Mouse (Mus musculus) embryo, embryonic 11 days (tissue): Measurements from ENCODE around the gene Arfgef3.
"Not testable (repeated sequence)": the region's sequence is repeated elsewhere in the genome, so short reads cannot be mapped to it uniquely, and the experiment has no call there.

Experiments used
- DNase-seq: peaks from one replicate; pipeline ENCODE4 v3.0.0-alpha.2; 2015

Arfgef3 gene

GRCm38 (mm10) chr10:18680661-18681384 lies 62.9 kb downstream of the Arfgef3 start:
- DNase-seq, result no peak

GRCm38 (mm10) chr10:18678836-18679235 lies 64.9 kb downstream of the Arfgef3 start:
- DNase-seq, result no peak

- no peak for DNase-seq
Observed at GRCm38 (mm10) chr10:18664794-18665193, 79.0 kb downstream of the Arfgef3 start.

GRCm38 (mm10) chr10:18664016-18664415 lies 79.7 kb downstream of the Arfgef3 start:
- DNase-seq, result no peak

GRCm38 (mm10) chr10:18661606-18662220 lies 82.0 kb downstream of the Arfgef3 start:
- DNase-seq, result no peak

- no peak for DNase-seq
Observed at GRCm38 (mm10) chr10:18660998-18661397, 82.8 kb downstream of the Arfgef3 start.

- no peak for DNase-seq
Observed at GRCm38 (mm10) chr10:18657588-18657987, 86.2 kb downstream of the Arfgef3 start.

- no peak for DNase-seq
Observed at GRCm38 (mm10) chr10:18647069-18647468, 96.7 kb downstream of the Arfgef3 start.

GRCm38 (mm10) chr10:18646035-18646434 lies 97.7 kb downstream of the Arfgef3 start:
- no peak for DNase-seq

GRCm38 (mm10) chr10:18644346-18644745 lies 99.4 kb downstream of the Arfgef3 start:
- DNase-seq, result no peak

GRCm38 (mm10) chr10:18643506-18643905 lies 100.2 kb downstream of the Arfgef3 start:
- DNase-seq, result no peak

- DNase-seq, result no peak
Observed at GRCm38 (mm10) chr10:18642854-18643253, 100.9 kb downstream of the Arfgef3 start.

GRCm38 (mm10) chr10:18640596-18640995 lies 103.2 kb downstream of the Arfgef3 start:
- no peak for DNase-seq

GRCm38 (mm10) chr10:18635450-18635849 lies 108.3 kb downstream of the Arfgef3 start:
- no peak for DNase-seq

GRCm38 (mm10) chr10:18634405-18634985 lies 109.3 kb downstream of the Arfgef3 start:
- no peak for DNase-seq

GRCm38 (mm10) chr10:18630498-18630897 lies 113.3 kb downstream of the Arfgef3 start:
- no peak for DNase-seq

- no peak for DNase-seq
Observed at GRCm38 (mm10) chr10:18627530-18627929, 116.2 kb downstream of the Arfgef3 start.

GRCm38 (mm10) chr10:18612796-18613195 lies 131.0 kb downstream of the Arfgef3 start:
- no peak for DNase-seq

GRCm38 (mm10) chr10:18604827-18605535 lies 138.8 kb downstream of the Arfgef3 start:
- not testable (repeated sequence) for DNase-seq

GRCm38 (mm10) chr10:18602030-18602429 lies 141.7 kb downstream of the Arfgef3 start:
- DNase-seq, result peak; percentile 63

GRCm38 (mm10) chr10:18597601-18598000 lies 146.1 kb downstream of the Arfgef3 start:
- DNase-seq, result no peak

GRCm38 (mm10) chr10:18589455-18589854 lies 154.3 kb downstream of the Arfgef3 start:
- DNase-seq, result no peak

- DNase-seq, result no peak
Observed at GRCm38 (mm10) chr10:18584188-18584587, 159.6 kb downstream of the Arfgef3 start.
